Mouse (Mus musculus) CH12.LX (cell line): ENCODE results near the gene Cntrob. TPM values are rescaled to one million over a fixed set of nuclear protein-coding genes. Genes with fewer than 3 reads are reported as not detected.
A peak's percentile ranks its signal among the peaks of the same experiment; 100 is the strongest.

Experiments
- DNase-seq: peaks from one replicate; pipeline ENCODE4 v3.0.0-alpha.2; 2013; ENCODE audit errors: extremely low read depth
- H3K27ac ChIP-seq: 2 replicates; pipeline ENCODE4 v1.5.1; 2012; ENCODE audit warnings: low read depth, mild to moderate bottlenecking, control low read depth, moderate library complexity; ENCODE audit not compliant: insufficient read depth
- H3K27me3 ChIP-seq: replicated peaks from 2 replicates; pipeline ENCODE3; 2012; ENCODE audit warnings: inconsistent platforms
- H3K36me3 ChIP-seq, 2 experiments: replicated peaks in 1 of 2; 2 replicates each; pipeline versions ENCODE3 to v1.6.1; 2012; ENCODE audit warnings: inconsistent platforms in 1 of 2, low read length in 1 of 2, mild to moderate bottlenecking in 1 of 2, mixed read lengths in 1 of 2, moderate library complexity in 1 of 2; ENCODE audit not compliant: control insufficient read depth in 1 of 2, insufficient read depth in 1 of 2
- H3K4me1 ChIP-seq, 2 experiments: 2 replicates each; pipeline ENCODE4 v1.6.1; 2012; ENCODE audit warnings: inconsistent platforms in 1 of 2, moderate library complexity in 1 of 2; ENCODE audit not compliant: insufficient read depth in 2 of 2, control insufficient read depth in 1 of 2
- H3K4me2 ChIP-seq: 2 replicates; pipeline ENCODE4 v1.6.1; 2012; ENCODE audit warnings: low read depth, mild to moderate bottlenecking, control low read depth; ENCODE audit not compliant: poor library complexity, insufficient read depth, severe bottlenecking
- H3K4me3 ChIP-seq, 3 experiments: fragments of 150-350 bp in 1 of 3; sonication (generic) in 1 of 3; replicated peaks in 1 of 3; 2 replicates each; pipeline versions ENCODE3 to v1.5.1; 2011 to 2012; ENCODE audit warnings: low read depth in 2 of 3, low read length in 2 of 3, mild to moderate bottlenecking in 2 of 3, moderate library complexity in 2 of 3, control low read depth in 1 of 3, improper control_type of control experiment in 1 of 3, inconsistent platforms in 1 of 3, mixed read lengths in 1 of 3; ENCODE audit not compliant: poor library complexity in 1 of 3
- H3K79me2 ChIP-seq: replicated peaks from 2 replicates; pipeline ENCODE4 v1.6.1; 2012; ENCODE audit warnings: mild to moderate bottlenecking, moderate library complexity; ENCODE audit not compliant: control insufficient read depth, poor library complexity, insufficient read depth, severe bottlenecking; ENCODE audit errors: extremely low read depth
- H3K9ac ChIP-seq: 2 replicates; pipeline ENCODE4 v1.6.1; 2012; ENCODE audit warnings: low read depth, mild to moderate bottlenecking, control low read depth, moderate library complexity; ENCODE audit not compliant: insufficient read depth
- H3K9me3 ChIP-seq: replicated peaks from 2 replicates; pipeline ENCODE3; 2012; ENCODE audit warnings: low read length, inconsistent platforms, mixed read lengths
- BHLHE40 ChIP-seq: IDR thresholded peaks from 2 replicates; pipeline ENCODE4 v1.6.1; 2011; ENCODE audit warnings: mild to moderate bottlenecking, low read depth, low read length, improper control_type of control experiment
- CHD1 ChIP-seq: IDR thresholded peaks from 2 replicates; pipeline ENCODE4 v1.6.1; 2012; ENCODE audit warnings: low read depth, low read length, improper control_type of control experiment, inconsistent platforms
- CHD2 ChIP-seq: IDR thresholded peaks from 2 replicates; pipeline ENCODE4 v1.6.1; 2011; ENCODE audit warnings: low read length, improper control_type of control experiment
- EP300 ChIP-seq: IDR thresholded peaks from 2 replicates; pipeline ENCODE4 v1.6.1; 2011; ENCODE audit warnings: low read length, improper control_type of control experiment
- ETS1 ChIP-seq: conservative IDR thresholded peaks from 2 replicates; pipeline ENCODE4 v1.6.1; 2012; ENCODE audit warnings: low read depth, mild to moderate bottlenecking, inconsistent platforms, low read length, improper control_type of control experiment, moderate library complexity
- GABPA ChIP-seq: IDR thresholded peaks from 2 replicates; pipeline ENCODE4 v1.6.1; 2012; ENCODE audit warnings: low read depth, low read length, improper control_type of control experiment, inconsistent platforms; ENCODE audit not compliant: insufficient replicate concordance
- HCFC1 ChIP-seq: IDR thresholded peaks from 2 replicates; pipeline ENCODE4 v1.6.1; 2012; ENCODE audit warnings: low read depth, mild to moderate bottlenecking, inconsistent platforms, low read length, improper control_type of control experiment
- IRF4 ChIP-seq: IDR thresholded peaks from 2 replicates; pipeline ENCODE4 v1.6.1; 2014; ENCODE audit warnings: low read depth, mild to moderate bottlenecking, inconsistent platforms, low read length, improper control_type of control experiment
- JUN ChIP-seq: IDR thresholded peaks from 2 replicates; pipeline ENCODE4 v1.6.1; 2011; ENCODE audit warnings: low read depth, mild to moderate bottlenecking, low read length, improper control_type of control experiment, moderate library complexity; ENCODE audit not compliant: insufficient read depth
- JUND ChIP-seq: conservative IDR thresholded peaks from 2 replicates; pipeline ENCODE4 v1.6.1; 2011; ENCODE audit warnings: low read depth, low read length, improper control_type of control experiment
- KAT2A ChIP-seq: IDR thresholded peaks from 2 replicates; pipeline ENCODE4 v1.6.1; 2012; ENCODE audit warnings: low read length, improper control_type of control experiment, inconsistent platforms; ENCODE audit not compliant: insufficient replicate concordance
- MAFK ChIP-seq: IDR thresholded peaks from 2 replicates; pipeline ENCODE4 v1.6.1; 2011; ENCODE audit warnings: low read length, improper control_type of control experiment; ENCODE audit not compliant: insufficient replicate concordance
- MAX ChIP-seq: IDR thresholded peaks from 2 replicates; pipeline ENCODE4 v1.6.1; 2011; ENCODE audit warnings: low read length, improper control_type of control experiment
- MXI1 ChIP-seq: IDR thresholded peaks from 2 replicates; pipeline ENCODE4 v1.6.1; 2011; ENCODE audit warnings: mild to moderate bottlenecking, low read depth, low read length, improper control_type of control experiment
- NELFE ChIP-seq: IDR thresholded peaks from 2 replicates; pipeline ENCODE4 v1.6.1; 2011; ENCODE audit warnings: low read depth, low read length, improper control_type of control experiment
- NRF1 ChIP-seq: IDR thresholded peaks from 2 replicates; pipeline ENCODE4 v1.6.1; 2014; ENCODE audit warnings: low read depth, mild to moderate bottlenecking, inconsistent platforms, low read length, improper control_type of control experiment, moderate library complexity
- POLR2A ChIP-seq: IDR thresholded peaks from 2 replicates; pipeline ENCODE4 v1.6.1; 2011; ENCODE audit warnings: low read depth, mild to moderate bottlenecking, improper control_type of control experiment, low read length
- POLR2AphosphoS2 ChIP-seq: IDR thresholded peaks from 2 replicates; pipeline ENCODE4 v1.6.1; 2011; ENCODE audit warnings: low read depth, low read length, improper control_type of control experiment
- RCOR1 ChIP-seq: conservative IDR thresholded peaks from 2 replicates; pipeline ENCODE4 v1.6.1; 2012; ENCODE audit warnings: low read depth, mild to moderate bottlenecking, inconsistent platforms, low read length, improper control_type of control experiment
- SMC3 ChIP-seq: IDR thresholded peaks from 2 replicates; pipeline ENCODE4 v1.6.1; 2011; ENCODE audit warnings: low read depth, low read length, improper control_type of control experiment
- TCF12 ChIP-seq: IDR thresholded peaks from 2 replicates; pipeline ENCODE4 v1.6.1; 2014; ENCODE audit warnings: low read depth, mild to moderate bottlenecking, inconsistent platforms, low read length, improper control_type of control experiment
- UBTF ChIP-seq: IDR thresholded peaks from 2 replicates; pipeline ENCODE4 v1.6.1; 2012; ENCODE audit warnings: low read depth, mild to moderate bottlenecking, inconsistent platforms, low read length, improper control_type of control experiment, moderate library complexity
- USF1 ChIP-seq: IDR thresholded peaks from 2 replicates; pipeline ENCODE4 v1.6.1; 2014; ENCODE audit warnings: low read depth, mild to moderate bottlenecking, inconsistent platforms, low read length, improper control_type of control experiment
- USF2 ChIP-seq: conservative IDR thresholded peaks from 2 replicates; pipeline ENCODE4 v1.6.1; 2011; ENCODE audit warnings: low read depth, low read length, improper control_type of control experiment
- ZC3H11A ChIP-seq: IDR thresholded peaks from 2 replicates; pipeline ENCODE4 v1.6.1; 2012; ENCODE audit warnings: low read depth, mild to moderate bottlenecking, inconsistent platforms, low read length, improper control_type of control experiment
- ZMIZ1 ChIP-seq: IDR thresholded peaks from 2 replicates; pipeline ENCODE4 v1.6.1; 2012; ENCODE audit warnings: low read depth, mild to moderate bottlenecking, inconsistent platforms, low read length, improper control_type of control experiment
- dilution Hi-C: fragments of 300-500 bp; cut with MboI; formaldehyde crosslinking; loops from 2 replicates; pipeline ENCODE4 v1.14.3; 2020; ENCODE audit warnings: low sequenced_read_pairs; ENCODE audit not compliant: extremely low pct_unique_long_range_greater_than_20kb, extremely low pct_ligation_motif_present
- in situ Hi-C: fragments of 300-500 bp; cut with MboI; formaldehyde crosslinking; loops from 3 replicates; pipeline ENCODE4 v1.14.3; 2019; ENCODE audit warnings: low sequenced_read_pairs, low pct_ligation_motif_present, low pct_unique_long_range_greater_than_20kb, mixed read lengths
- polyA plus RNA-seq: library from polyadenylated mRNA; unstranded; fragments of >175 nt; gene quantifications from 2 replicates; pipeline ENCODE4 v1.2.1, GENCODE M21; 2012; ENCODE audit warnings: low read depth; ENCODE audit not compliant: insufficient read length
- total RNA-seq, 2 experiments: library from RNA; depleted of rRNA; stranded (reverse); fragments of 300-350 nt in 1 of 2; fragments of >200 nt in 1 of 2; gene quantifications; 2 replicates each; pipeline ENCODE4 v1.2.3; 2012 to 2014

Cntrob gene
- total and polyA plus RNA-seq, 3 experiments, result 16.4 to 36.6 (median 18.9) TPM

DNA sequence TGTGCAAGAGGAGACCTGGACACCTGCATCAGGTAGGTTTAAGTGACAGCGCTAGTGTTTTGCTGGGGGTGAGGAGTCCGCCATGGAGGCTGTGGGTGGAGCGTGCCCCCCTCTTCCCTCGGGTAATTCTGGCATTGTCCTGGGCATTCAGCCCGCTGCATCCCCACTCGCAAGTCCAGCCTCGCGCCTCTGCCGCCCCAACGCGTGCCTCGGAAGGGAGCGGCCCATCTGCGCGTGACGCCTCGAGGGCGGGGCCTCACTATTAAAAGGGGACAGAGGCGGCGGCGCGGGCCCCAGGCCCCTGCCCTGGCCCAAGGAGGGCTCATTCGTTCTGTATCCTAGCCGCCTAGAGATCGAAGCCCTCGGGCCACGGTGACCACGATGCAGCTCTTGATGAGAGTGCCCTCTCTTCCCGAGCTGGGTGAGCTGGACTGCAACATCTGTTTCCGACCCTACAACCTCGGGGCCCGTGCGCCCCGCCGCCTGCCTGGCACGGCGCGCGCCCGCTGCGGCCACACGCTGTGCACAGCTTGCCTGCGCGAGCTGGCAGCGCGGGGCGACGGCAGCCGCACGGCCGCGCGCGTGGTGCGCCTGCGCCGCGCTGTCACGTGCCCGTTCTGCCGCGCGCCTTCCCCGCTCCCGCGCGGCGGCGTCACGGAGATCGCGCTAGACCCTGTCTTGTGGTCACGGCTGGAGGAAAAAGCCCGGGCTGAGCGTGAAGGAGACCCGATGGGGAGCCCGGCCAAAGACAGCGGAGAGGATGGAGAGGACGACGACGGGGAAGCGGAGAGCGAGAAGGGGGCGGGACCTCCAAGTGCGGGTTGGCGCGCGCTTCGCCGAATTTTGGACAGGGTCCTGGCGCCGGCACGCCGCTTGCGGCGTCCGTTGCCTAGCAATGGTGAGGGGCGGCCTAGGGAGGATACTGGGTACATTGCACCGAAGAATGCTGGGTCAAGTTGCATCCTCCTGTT is 16.9 kb upstream of the Cntrob start, which contains the start of gene Rnf227:
Rnf227 (plus strand) TSS at position 301 of the 971 bp plus-strand sequence.
- TF ChIP-seq ZC3H11A (no peak), HCFC1 (no peak), JUN (no peak), NELFE (no peak), MXI1 (no peak), USF1 (peak; percentile 62; the same call in 1 of the 2 replicates), JUND (no peak), KAT2A (no peak), SMC3 (no peak), POLR2AphosphoS2 (no peak), CHD2 (no peak), IRF4 (no peak), UBTF (no peak), ZMIZ1 (no peak), MAX (no peak), ETS1 (no peak), BHLHE40 (peak; percentile 46; the same call in 1 of the 2 replicates), CHD1 (no peak), USF2 (no peak), MAFK (no peak), TCF12 (no peak), POLR2A (no peak), NRF1 (peak; percentile 80), RCOR1 (no peak), EP300 (no peak), GABPA (no peak)
- peak within 1 kb of the TSS in 1 of 3 experiments; percentile 20 for H3K4me3 ChIP-seq
- no peaks in the 10 kb centered on the region for H3K27me3 ChIP-seq
- in situ Hi-C loops, result no loop called here
- no peak within 1 kb of the TSS for H3K27ac ChIP-seq
- DNase-seq, result no peak
- peaks cover 0 to 6% of the 10 kb centered on the region in 2 experiments; a peak in 2 of 4 replicates for H3K4me1 ChIP-seq
- H3K36me3 ChIP-seq, result peaks cover 9 to 49% of the 10 kb centered on the region in 2 experiments
- H3K79me2 ChIP-seq, result no peaks in the 10 kb centered on the region
- H3K9ac ChIP-seq, result no peak within 1 kb of the TSS
- no peak within 1 kb of the TSS for H3K4me2 ChIP-seq
- dilution Hi-C loops, result no loop called here
- H3K9me3 ChIP-seq, result peaks cover 5% of the 10 kb centered on the region
